Mouse (Mus musculus): ENCODE measurements around the gene Cbx2.

The Cbx2 gene

GRCm38 (mm10) chr11:119017506-119017905 lies 5.3 kb upstream of the Cbx2 start:
- DNase-seq (ENCODE audit: low spot score) = no peak

GRCm38 (mm10) chr11:119021180-119021579 lies 1.6 kb upstream of the Cbx2 start:
- no peak for DNase-seq (ENCODE audit: low spot score)

GRCm38 (mm10) chr11:119022068-119022894 lies 481 bp upstream of the Cbx2 start:
- no peak for DNase-seq (ENCODE audit: low spot score)

GRCm38 (mm10) chr11:119023616-119023980 lies 836 bp downstream of the Cbx2 start:
- no peak for DNase-seq (ENCODE audit: low spot score)

- no peak for DNase-seq (ENCODE audit: low spot score)
These were observed 1.5 kb downstream of the Cbx2 start for GRCm38 (mm10) chr11:119024260-119024659.

- DNase-seq (ENCODE audit: low spot score) = no peak
These were observed 3.4 kb downstream of the Cbx2 start for GRCm38 (mm10) chr11:119026203-119026602.

- DNase-seq (ENCODE audit: low spot score) = no peak
These were observed 11.3 kb downstream of the Cbx2 start for GRCm38 (mm10) chr11:119033874-119034558.

GRCm38 (mm10) chr11:119034635-119035034 lies 11.9 kb downstream of the Cbx2 start:
- DNase-seq (ENCODE audit: low spot score) = no peak

- DNase-seq (ENCODE audit: low spot score) = no peak
These were observed 12.4 kb downstream of the Cbx2 start for GRCm38 (mm10) chr11:119035094-119035685.

GRCm38 (mm10) chr11:119035686-119036165 lies 13.0 kb downstream of the Cbx2 start:
- no peak for DNase-seq (ENCODE audit: low spot score)

- no peak for DNase-seq (ENCODE audit: low spot score)
These were observed 13.7 kb downstream of the Cbx2 start for GRCm38 (mm10) chr11:119036447-119036846.

- no peak for DNase-seq (ENCODE audit: low spot score)
These were observed 14.4 kb downstream of the Cbx2 start for GRCm38 (mm10) chr11:119036934-119037779.

GRCm38 (mm10) chr11:119037780-119038401 lies 15.1 kb downstream of the Cbx2 start:
- no peak for DNase-seq (ENCODE audit: low spot score)

- DNase-seq (ENCODE audit: low spot score) = no peak
These were observed 16.2 kb downstream of the Cbx2 start for GRCm38 (mm10) chr11:119038744-119039484.

- DNase-seq (ENCODE audit: low spot score) = no peak
These were observed 17.2 kb downstream of the Cbx2 start for GRCm38 (mm10) chr11:119039732-119040512.

- DNase-seq (ENCODE audit: low spot score) = peak; percentile 97
These were observed 18.0 kb downstream of the Cbx2 start, which contains the start of gene Cbx8 for GRCm38 (mm10) chr11:119040600-119041324. TSS of gene Cbx8 (minus strand) at chr11:119040969.

- DNase-seq (ENCODE audit: low spot score) = no peak
These were observed 18.6 kb downstream of the Cbx2 start for GRCm38 (mm10) chr11:119041325-119041716.

GRCm38 (mm10) chr11:119041750-119042465 lies 19.1 kb downstream of the Cbx2 start:
- DNase-seq (ENCODE audit: low spot score) = no peak

Data from layer of hippocampus, adult 9-10 months (tissue).